Mouse (Mus musculus): ENCODE data around the gene Chn1. TPM values are rescaled to one million over a fixed set of nuclear protein-coding genes. Genes with fewer than 3 reads are reported as not detected.

Chn1 gene
- polyA plus RNA-seq, 1 experiment: 20.0 TPM

GRCm38 (mm10) chr2:73607146-73607545, 168.0 kb downstream of the Chn1 start:
- H3K4me3 ChIP-seq (ENCODE audit: insufficient read depth, poor library complexity, severe bottlenecking): no peak overlapping the region
- H3ac ChIP-seq (ENCODE audit: control insufficient read depth, insufficient read length, low read depth): no peak overlapping the region
- H3K79me3 ChIP-seq (ENCODE audit: low read depth): no peaks in the 10 kb centered on the region
- no peak for TF ChIP-seq MYOG (IDR thresholded peaks at IDR 0.05; ENCODE audit: control insufficient read depth, extremely low read depth, insufficient read length)
- no peak for TF ChIP-seq MAX (IDR thresholded peaks at IDR 0.05)
- TF ChIP-seq MYOD1 (IDR thresholded peaks at IDR 0.05; ENCODE audit: control insufficient read depth, insufficient read length, low read depth): no peak
- TF ChIP-seq FOSL1 (IDR thresholded peaks at IDR 0.05; ENCODE audit: insufficient read depth, low read length, poor library complexity, severe bottlenecking): no peak
- no peak for TF ChIP-seq CEBPB (IDR thresholded peaks at IDR 0.05; ENCODE audit: low read depth)
- TF ChIP-seq CTCF (IDR thresholded peaks at IDR 0.05; ENCODE audit: control insufficient read depth, insufficient read depth, insufficient read length): no peak
- peak; percentile 58 for TF ChIP-seq USF1 (IDR thresholded peaks at IDR 0.05; ENCODE audit: low read depth)
- H3K27me3 ChIP-seq (ENCODE audit: control insufficient read depth, insufficient read depth, insufficient read length): no peaks in the 10 kb centered on the region
- no peaks in the 10 kb centered on the region for H3K79me2 ChIP-seq (ENCODE audit: control insufficient read depth, insufficient read depth)
- H3K36me3 ChIP-seq (ENCODE audit: control insufficient read depth, insufficient read depth): no peaks in the 10 kb centered on the region

GRCm38 (mm10) chr2:73606616-73607015, 168.5 kb downstream of the Chn1 start:
- H3K27me3 ChIP-seq (ENCODE audit: control insufficient read depth, insufficient read depth, insufficient read length): no peaks in the 10 kb centered on the region
- no peak overlapping the region for H3K4me3 ChIP-seq (ENCODE audit: insufficient read depth, poor library complexity, severe bottlenecking)
- peaks cover 1% of the 10 kb centered on the region for H3K79me3 ChIP-seq (ENCODE audit: low read depth)
- H3ac ChIP-seq (ENCODE audit: control insufficient read depth, insufficient read length, low read depth): no peak overlapping the region
- H3K79me2 ChIP-seq (ENCODE audit: control insufficient read depth, insufficient read depth): no peaks in the 10 kb centered on the region
- no peaks in the 10 kb centered on the region for H3K36me3 ChIP-seq (ENCODE audit: control insufficient read depth, insufficient read depth)
- TF ChIP-seq MYOD1 (IDR thresholded peaks at IDR 0.05; ENCODE audit: control insufficient read depth, insufficient read length, low read depth) (no peak), CTCF (IDR thresholded peaks at IDR 0.05; ENCODE audit: control insufficient read depth, insufficient read depth, insufficient read length) (no peak), FOSL1 (IDR thresholded peaks at IDR 0.05; ENCODE audit: insufficient read depth, low read length, poor library complexity, severe bottlenecking) (no peak), MYOG (IDR thresholded peaks at IDR 0.05; ENCODE audit: control insufficient read depth, extremely low read depth, insufficient read length) (no peak), MAX (IDR thresholded peaks at IDR 0.05) (no peak), USF1 (IDR thresholded peaks at IDR 0.05; ENCODE audit: low read depth) (no peak), CEBPB (IDR thresholded peaks at IDR 0.05; ENCODE audit: low read depth) (no peak)

GRCm38 (mm10) chr2:73605077-73605476, 170.1 kb downstream of the Chn1 start:
- H3K27me3 ChIP-seq (ENCODE audit: control insufficient read depth, insufficient read depth, insufficient read length): no peaks in the 10 kb centered on the region
- H3K79me3 ChIP-seq (ENCODE audit: low read depth): peaks cover 1% of the 10 kb centered on the region
- H3K36me3 ChIP-seq (ENCODE audit: control insufficient read depth, insufficient read depth): no peaks in the 10 kb centered on the region
- no peak overlapping the region for H3K4me3 ChIP-seq (ENCODE audit: insufficient read depth, poor library complexity, severe bottlenecking)
- H3ac ChIP-seq (ENCODE audit: control insufficient read depth, insufficient read length, low read depth): no peak overlapping the region
- no peak for TF ChIP-seq CEBPB (IDR thresholded peaks at IDR 0.05; ENCODE audit: low read depth)
- TF ChIP-seq MAX (IDR thresholded peaks at IDR 0.05): no peak
- TF ChIP-seq MYOD1 (IDR thresholded peaks at IDR 0.05; ENCODE audit: control insufficient read depth, insufficient read length, low read depth): no peak
- TF ChIP-seq MYOG (IDR thresholded peaks at IDR 0.05; ENCODE audit: control insufficient read depth, extremely low read depth, insufficient read length): no peak
- TF ChIP-seq USF1 (IDR thresholded peaks at IDR 0.05; ENCODE audit: low read depth): no peak
- TF ChIP-seq CTCF (IDR thresholded peaks at IDR 0.05; ENCODE audit: control insufficient read depth, insufficient read depth, insufficient read length): no peak
- TF ChIP-seq FOSL1 (IDR thresholded peaks at IDR 0.05; ENCODE audit: insufficient read depth, low read length, poor library complexity, severe bottlenecking): no peak
- no peaks in the 10 kb centered on the region for H3K79me2 ChIP-seq (ENCODE audit: control insufficient read depth, insufficient read depth)

DNA sequence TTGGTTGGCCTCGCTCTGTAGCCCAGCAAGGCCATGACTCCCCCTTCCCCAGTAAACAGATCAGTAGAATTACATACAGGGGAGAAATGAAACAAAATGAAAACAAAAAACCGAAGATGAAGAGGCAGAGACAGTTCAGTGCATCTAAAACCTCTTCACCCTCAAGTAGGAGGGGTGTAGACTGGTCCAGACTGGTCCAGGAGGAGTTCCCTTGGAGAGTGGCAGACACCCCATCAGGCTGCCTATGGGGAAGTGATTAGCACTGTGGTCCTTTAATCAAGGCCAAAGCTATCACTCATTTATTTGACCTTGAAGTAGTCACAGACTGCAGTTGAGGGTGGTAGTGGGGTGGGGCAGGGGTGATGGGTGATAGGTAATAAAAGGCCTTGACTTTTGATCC, 170.6 kb downstream of the Chn1 start:
- no peaks in the 10 kb centered on the region for H3K79me2 ChIP-seq (ENCODE audit: control insufficient read depth, insufficient read depth)
- H3K36me3 ChIP-seq (ENCODE audit: control insufficient read depth, insufficient read depth): no peaks in the 10 kb centered on the region
- no peak overlapping the region for H3ac ChIP-seq (ENCODE audit: control insufficient read depth, insufficient read length, low read depth)
- peaks cover 1% of the 10 kb centered on the region for H3K79me3 ChIP-seq (ENCODE audit: low read depth)
- no peak overlapping the region for H3K4me3 ChIP-seq (ENCODE audit: insufficient read depth, poor library complexity, severe bottlenecking)
- TF ChIP-seq USF1 (IDR thresholded peaks at IDR 0.05; ENCODE audit: low read depth): no peak
- no peak for TF ChIP-seq CEBPB (IDR thresholded peaks at IDR 0.05; ENCODE audit: low read depth)
- no peak for TF ChIP-seq MYOG (IDR thresholded peaks at IDR 0.05; ENCODE audit: control insufficient read depth, extremely low read depth, insufficient read length)
- no peak for TF ChIP-seq MAX (IDR thresholded peaks at IDR 0.05)
- no peak for TF ChIP-seq CTCF (IDR thresholded peaks at IDR 0.05; ENCODE audit: control insufficient read depth, insufficient read depth, insufficient read length)
- TF ChIP-seq MYOD1 (IDR thresholded peaks at IDR 0.05; ENCODE audit: control insufficient read depth, insufficient read length, low read depth): no peak
- TF ChIP-seq FOSL1 (IDR thresholded peaks at IDR 0.05; ENCODE audit: insufficient read depth, low read length, poor library complexity, severe bottlenecking): no peak
- H3K27me3 ChIP-seq (ENCODE audit: control insufficient read depth, insufficient read depth, insufficient read length): no peaks in the 10 kb centered on the region

DNA sequence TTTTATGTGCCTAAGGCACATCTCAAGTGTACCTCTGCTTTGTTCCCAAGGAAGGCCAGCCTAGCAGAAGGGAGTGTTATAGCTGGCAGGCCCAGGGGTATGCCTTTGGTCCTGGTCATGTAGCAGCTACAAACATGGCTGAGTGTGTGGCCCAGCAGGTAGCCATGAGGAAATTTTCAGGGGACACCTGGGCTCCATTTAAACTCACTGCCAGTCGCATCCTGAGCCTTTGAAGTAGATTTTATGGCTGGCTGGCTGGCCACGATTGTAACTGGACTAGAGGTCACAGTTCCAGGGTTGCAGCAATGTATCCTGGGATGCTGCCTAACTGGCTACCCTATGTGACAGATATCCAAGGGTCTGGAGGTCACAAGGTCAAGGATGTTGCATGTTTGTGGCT, 174.5 kb downstream of the Chn1 start:
- Histone ChIP-seq H3ac (ENCODE audit: control insufficient read depth, insufficient read length, low read depth) (no peak overlapping the region), H3K79me2 (ENCODE audit: control insufficient read depth, insufficient read depth) (no peaks in the 10 kb centered on the region), H3K27me3 (ENCODE audit: control insufficient read depth, insufficient read depth, insufficient read length) (no peaks in the 10 kb centered on the region), H3K4me3 (ENCODE audit: insufficient read depth, poor library complexity, severe bottlenecking) (no peak overlapping the region), H3K36me3 (ENCODE audit: control insufficient read depth, insufficient read depth) (no peaks in the 10 kb centered on the region), H3K79me3 (ENCODE audit: low read depth) (peaks cover 1% of the 10 kb centered on the region)
- TF ChIP-seq MYOG (IDR thresholded peaks at IDR 0.05; ENCODE audit: control insufficient read depth, extremely low read depth, insufficient read length): no peak
- TF ChIP-seq CTCF (IDR thresholded peaks at IDR 0.05; ENCODE audit: control insufficient read depth, insufficient read depth, insufficient read length): no peak
- TF ChIP-seq MYOD1 (IDR thresholded peaks at IDR 0.05; ENCODE audit: control insufficient read depth, insufficient read length, low read depth): no peak
- no peak for TF ChIP-seq USF1 (IDR thresholded peaks at IDR 0.05; ENCODE audit: low read depth)
- TF ChIP-seq CEBPB (IDR thresholded peaks at IDR 0.05; ENCODE audit: low read depth): no peak
- TF ChIP-seq FOSL1 (IDR thresholded peaks at IDR 0.05; ENCODE audit: insufficient read depth, low read length, poor library complexity, severe bottlenecking): no peak
- no peak for TF ChIP-seq MAX (IDR thresholded peaks at IDR 0.05)

- H3ac ChIP-seq (ENCODE audit: control insufficient read depth, insufficient read length, low read depth): no peak overlapping the region
- no peak overlapping the region for H3K4me3 ChIP-seq (ENCODE audit: insufficient read depth, poor library complexity, severe bottlenecking)
- TF ChIP-seq MYOD1 (IDR thresholded peaks at IDR 0.05; ENCODE audit: control insufficient read depth, insufficient read length, low read depth) (no peak), CTCF (IDR thresholded peaks at IDR 0.05; ENCODE audit: control insufficient read depth, insufficient read depth, insufficient read length) (no peak), FOSL1 (IDR thresholded peaks at IDR 0.05; ENCODE audit: insufficient read depth, low read length, poor library complexity, severe bottlenecking) (no peak), MYOG (IDR thresholded peaks at IDR 0.05; ENCODE audit: control insufficient read depth, extremely low read depth, insufficient read length) (no peak), CEBPB (IDR thresholded peaks at IDR 0.05; ENCODE audit: low read depth) (no peak), MAX (IDR thresholded peaks at IDR 0.05) (no peak), USF1 (IDR thresholded peaks at IDR 0.05; ENCODE audit: low read depth) (no peak)
- no peaks in the 10 kb centered on the region for H3K36me3 ChIP-seq (ENCODE audit: control insufficient read depth, insufficient read depth)
- no peaks in the 10 kb centered on the region for H3K27me3 ChIP-seq (ENCODE audit: control insufficient read depth, insufficient read depth, insufficient read length)
- peaks cover 1% of the 10 kb centered on the region for H3K79me3 ChIP-seq (ENCODE audit: low read depth)
- no peaks in the 10 kb centered on the region for H3K79me2 ChIP-seq (ENCODE audit: control insufficient read depth, insufficient read depth)
Measured at GRCm38 (mm10) chr2:73597772-73598171, 177.4 kb downstream of the Chn1 start.
